Mouse (Mus musculus) right cerebral cortex, adult 18-20 months (tissue): ENCODE measurements at regions not wholly inside any gene's neighbourhood (a gene's known extent, or its start where the extent isn't known, plus 50 kb on each side); places are given as distances from the start of the nearest gene placed in this dataset.

Source experiments
- DNase-seq: peaks from one replicate; pipeline ENCODE4 v3.0.0; 2022; ENCODE audit warnings: mixed read lengths

GRCm38 (mm10) chr12:13639336-13639735, 370.4 kb downstream of the Nbas start:
- no peak for DNase-seq
